Mouse (Mus musculus) C2C12 (cell line): Measurements from ENCODE around the gene Syna.
A peak's percentile ranks its signal among the peaks of the same experiment; 100 is the strongest.

Experiments
- CTCF ChIP-seq: IDR thresholded peaks from one replicate; pipeline ENCODE4 v1.5.1; 2011; ENCODE audit not compliant: control insufficient read depth, insufficient read depth, insufficient read length
- FOSL1 ChIP-seq: IDR thresholded peaks from one replicate; pipeline ENCODE4 v1.8.0; 2011; ENCODE audit warnings: mild to moderate bottlenecking, low read length; ENCODE audit not compliant: poor library complexity, insufficient read depth, severe bottlenecking

GRCm38 (mm10) chr5:134582221-134582907 is 22.4 kb upstream of the Syna start:
- TF ChIP-seq CTCF = peak; percentile 75
- no peak for TF ChIP-seq FOSL1
